Mouse (Mus musculus): ENCODE results near the gene Fxr1. TPM values are rescaled to one million over a fixed set of nuclear protein-coding genes. Genes with fewer than 3 reads are reported as not detected.

Gene Fxr1
- polyA plus RNA-seq, 1 experiment, result 7.3 TPM

Other genes with a start within 250 kb of the Fxr1 start
- 3.0 and 7.9 TPM in 2 replicates for gene Ttc14, start 220.1 kb upstream of the Fxr1 start, polyA plus RNA-seq (2012; rRNA removed)
- 0.17 and 0.49 TPM in 2 replicates for gene Ccdc39, start 175.6 kb upstream of the Fxr1 start, polyA plus RNA-seq (2012; rRNA removed)
- gene Dnajc19, start 61.4 kb downstream of the Fxr1 start, polyA plus RNA-seq (2012; rRNA removed), result 62.5 and 74.0 TPM in 2 replicates